Mouse (Mus musculus): ENCODE results near the gene Tsc22d1. TPM values are rescaled to one million over a fixed set of nuclear protein-coding genes. Genes with fewer than 3 reads are reported as not detected.

Tsc22d1 gene
- total RNA-seq (2022), result 100 to 1,000 TPM; 338 to 435 (median 378) TPM

DNA sequence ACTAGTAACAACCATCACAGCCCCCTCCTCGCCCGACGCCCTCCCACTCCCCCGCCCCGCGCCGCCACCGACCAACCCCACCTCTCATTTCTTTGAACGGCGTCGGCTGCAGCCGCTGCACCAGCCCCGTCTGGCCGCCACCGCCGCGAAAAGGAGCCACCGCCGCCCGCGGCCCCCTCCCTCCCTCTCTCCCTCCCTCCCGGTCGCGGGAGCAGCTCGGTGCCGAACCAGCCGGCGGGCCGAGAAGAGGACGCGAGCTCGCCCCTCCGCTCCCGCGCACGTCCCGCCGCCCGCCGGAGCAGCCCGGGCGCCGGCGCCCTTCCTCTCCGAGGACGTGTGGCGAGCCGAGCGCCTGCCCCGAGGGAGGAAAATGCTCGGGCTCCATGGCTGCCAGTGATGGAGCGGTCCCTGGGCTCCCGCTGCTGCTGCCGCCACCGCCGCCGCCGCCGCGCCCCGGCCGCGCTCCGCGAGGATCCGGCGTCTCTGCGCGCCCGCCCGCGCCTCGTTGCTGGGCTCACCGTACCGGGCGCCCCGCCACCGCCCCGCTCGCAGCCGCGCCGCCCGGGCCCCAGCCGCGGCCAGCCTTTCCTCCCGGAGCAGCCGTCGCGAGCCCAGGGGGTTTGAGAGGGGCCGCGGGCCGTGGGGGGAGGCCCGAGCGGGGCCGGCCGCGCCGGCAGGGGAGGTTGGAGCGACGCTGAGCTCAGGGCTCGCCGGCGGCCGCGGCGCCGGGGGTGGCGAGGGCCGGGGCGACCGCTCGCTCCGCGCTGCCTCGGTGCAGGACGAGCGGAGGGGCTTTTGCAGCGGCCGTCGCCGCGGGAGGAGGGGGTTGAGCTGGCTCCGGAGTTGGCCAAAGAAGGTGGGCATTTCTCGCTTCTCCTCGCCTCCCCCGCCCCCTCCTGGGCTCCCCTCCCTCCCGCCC lies at the start of gene Tsc22d1:
Tsc22d1 (plus strand) TSS at position 100 of the 919 bp plus-strand sequence.
- no peak for DNase-seq (ENCODE audit: low spot score)

DNA sequence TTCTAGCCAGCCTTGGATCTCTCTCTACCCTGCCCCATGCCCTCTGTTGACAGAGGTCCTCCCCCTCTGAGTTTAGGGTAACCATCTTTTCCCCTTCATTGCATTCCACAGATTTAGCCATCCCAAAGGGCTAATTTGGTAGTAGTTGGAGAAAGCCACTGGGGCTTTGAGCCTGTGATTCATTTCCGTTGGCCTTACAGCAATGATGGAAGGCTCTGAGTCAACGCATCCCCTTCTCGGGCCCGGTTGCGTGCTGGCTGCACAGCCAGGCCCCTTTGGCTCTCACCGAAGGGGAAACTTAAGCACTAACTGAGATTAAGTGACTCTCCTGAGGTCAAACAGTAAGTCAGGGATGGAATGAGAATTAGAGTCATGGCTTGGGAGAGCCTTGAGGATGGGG lies 41.1 kb upstream of the Tsc22d1 start:
- DNase-seq (ENCODE audit: low spot score), result no peak

DNA sequence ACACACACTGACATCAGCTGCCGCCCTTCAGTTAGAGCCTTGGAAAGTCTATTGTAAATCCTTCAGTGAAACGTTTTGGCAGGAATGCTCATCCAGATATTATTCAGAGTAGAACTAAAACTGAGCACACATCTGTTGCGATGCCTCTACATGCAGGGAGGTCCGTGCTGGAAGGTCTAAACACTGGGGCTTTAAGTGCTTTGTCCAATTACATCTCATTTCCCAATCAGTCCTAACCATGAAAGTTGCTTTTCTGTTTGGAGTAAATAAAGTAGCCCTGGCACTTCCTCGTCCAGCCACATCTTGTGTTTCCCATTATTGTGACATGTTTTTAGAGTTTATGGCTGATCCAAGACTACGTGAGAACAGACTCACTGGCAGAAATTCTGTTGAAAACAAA lies 40.2 kb upstream of the Tsc22d1 start:
- DNase-seq (ENCODE audit: low spot score), result no peak

DNA sequence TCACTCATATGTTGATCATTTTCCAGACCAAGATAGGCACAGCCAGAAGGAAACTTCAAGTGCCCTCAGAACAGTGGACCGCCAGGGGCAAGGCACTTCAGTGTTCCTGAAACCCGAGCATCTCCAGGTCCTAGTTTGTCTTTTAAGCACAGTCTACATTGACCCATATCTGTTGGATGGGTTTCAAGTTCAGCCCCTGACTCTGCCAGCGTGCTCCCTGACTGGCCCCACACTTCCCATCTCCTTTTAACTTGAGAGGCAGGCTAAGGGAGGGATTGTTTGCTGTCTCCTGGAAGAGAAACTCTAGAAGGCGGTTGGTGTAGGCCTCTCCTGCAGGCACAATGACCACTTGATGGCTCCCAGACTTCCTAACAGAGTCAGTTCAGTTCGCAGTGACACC lies 38.2 kb upstream of the Tsc22d1 start:
- no peak for DNase-seq (ENCODE audit: low spot score)

DNA sequence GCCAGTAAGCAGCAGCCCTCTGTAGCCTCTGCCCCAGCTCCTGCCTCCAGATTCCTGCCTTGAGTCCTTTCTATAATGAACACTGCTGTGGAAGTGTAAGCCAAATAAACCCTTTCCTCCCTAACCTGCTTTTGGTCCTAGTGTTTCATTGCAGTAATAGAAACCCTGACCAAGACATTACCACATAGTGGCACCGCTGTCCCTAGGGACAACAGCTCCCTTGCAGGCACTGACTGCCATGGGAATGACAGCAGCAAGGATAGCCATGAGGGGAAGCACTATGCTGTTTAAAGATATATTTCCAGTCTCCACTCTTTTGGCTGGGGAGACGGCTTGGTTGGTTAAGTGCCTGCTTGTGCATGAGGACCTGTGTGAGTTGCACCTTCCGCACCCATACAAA lies 35.4 kb upstream of the Tsc22d1 start:
- no peak for DNase-seq (ENCODE audit: low spot score)

DNA sequence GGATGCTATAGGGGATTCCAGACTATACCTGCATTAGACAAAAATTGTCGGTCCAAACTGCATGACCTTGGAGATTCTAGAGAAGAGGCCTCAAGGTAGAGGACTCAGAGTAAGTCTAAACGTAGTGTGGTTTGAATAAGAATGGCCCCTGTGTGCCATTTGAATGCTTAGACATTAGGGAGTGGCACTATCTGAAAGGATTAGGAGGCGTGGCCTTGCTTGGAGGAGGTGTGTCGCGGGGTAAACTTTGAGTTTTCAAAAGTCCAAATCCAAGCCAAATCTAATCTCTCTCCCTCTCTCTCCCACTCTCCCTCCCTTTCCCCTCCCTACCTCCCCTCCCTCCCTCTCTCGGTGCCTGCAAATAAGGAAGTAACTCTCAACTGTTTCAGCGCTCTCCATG lies 26.7 kb upstream of the Tsc22d1 start:
- DNase-seq (ENCODE audit: low spot score), result no peak

DNA sequence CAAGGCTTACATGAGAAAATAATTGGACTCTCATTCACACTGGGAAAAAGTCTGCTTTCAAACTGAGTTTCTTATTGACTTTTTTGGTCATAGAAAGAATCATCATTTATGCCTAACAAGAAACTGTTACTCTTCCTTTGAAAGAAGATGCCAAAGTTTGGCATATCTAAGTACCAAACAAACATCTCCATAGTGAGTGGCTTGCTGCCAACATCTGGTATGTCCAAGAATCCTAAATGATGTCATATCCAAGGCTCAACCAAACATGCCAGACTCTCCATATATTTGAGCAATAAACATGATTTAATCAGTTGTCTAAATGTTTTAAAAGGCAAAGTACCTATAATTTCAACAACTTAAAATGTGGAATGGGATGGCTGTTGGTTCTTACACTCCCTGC lies 16.5 kb upstream of the Tsc22d1 start:
- no peak for DNase-seq (ENCODE audit: low spot score)

DNA sequence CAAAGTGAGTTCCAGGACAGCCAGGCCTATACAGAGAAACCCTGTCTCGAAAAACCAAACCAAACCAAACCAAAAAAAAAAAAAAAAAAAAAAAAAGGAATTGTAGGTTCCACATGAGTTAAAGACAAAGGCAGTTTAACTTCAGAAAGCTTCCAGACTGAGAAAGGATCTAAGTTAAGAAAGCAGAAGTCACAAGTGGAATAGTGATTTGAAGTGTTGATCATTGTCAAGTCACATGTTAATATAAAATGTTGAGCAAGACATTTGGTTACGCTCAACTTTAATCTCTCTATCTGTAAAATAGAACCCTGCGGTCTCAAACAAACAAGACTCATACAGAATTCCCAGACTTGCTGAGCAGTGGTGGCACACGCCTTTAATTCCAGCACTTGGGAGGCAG lies 12.2 kb upstream of the Tsc22d1 start:
- DNase-seq (ENCODE audit: low spot score), result no peak

DNA sequence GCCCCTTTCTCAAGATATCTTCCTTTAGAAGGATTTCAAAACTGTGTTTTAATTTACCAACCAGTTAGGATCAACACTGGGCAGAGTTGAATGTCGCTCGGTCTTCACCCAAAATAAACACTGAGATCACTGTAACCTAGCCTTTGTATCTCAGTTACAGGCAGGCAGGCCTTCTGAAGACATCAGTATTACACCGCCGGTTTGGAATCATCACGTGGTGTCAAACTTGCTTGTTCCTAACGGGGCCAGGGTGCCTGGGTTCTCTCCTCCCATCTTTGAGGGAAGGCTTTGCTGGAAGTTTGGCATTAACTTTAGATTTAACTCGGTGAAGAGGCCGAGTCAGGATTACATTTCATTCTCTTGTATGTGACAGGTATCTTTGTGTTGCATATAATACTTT lies 5.7 kb upstream of the Tsc22d1 start:
- DNase-seq (ENCODE audit: low spot score), result no peak

DNA sequence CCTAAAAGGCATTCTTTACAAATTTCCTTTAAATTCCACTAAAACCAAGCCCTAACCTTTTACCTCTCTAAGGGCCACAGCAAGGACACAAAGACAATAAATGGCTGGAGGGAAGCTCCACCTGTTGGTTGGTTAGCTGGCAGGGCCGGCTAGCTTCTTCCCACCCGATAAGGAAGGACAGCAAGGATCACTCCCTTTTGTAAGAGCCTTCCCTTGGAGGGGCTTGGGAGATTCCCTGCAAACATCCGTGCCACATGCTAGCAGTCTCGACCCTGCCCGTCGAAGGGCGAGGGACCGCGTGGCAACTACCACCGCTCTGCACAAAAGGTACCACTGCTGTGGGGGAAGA lies 1.0 kb upstream of the Tsc22d1 start:
- DNase-seq (ENCODE audit: low spot score), result peak; percentile 34

DNA sequence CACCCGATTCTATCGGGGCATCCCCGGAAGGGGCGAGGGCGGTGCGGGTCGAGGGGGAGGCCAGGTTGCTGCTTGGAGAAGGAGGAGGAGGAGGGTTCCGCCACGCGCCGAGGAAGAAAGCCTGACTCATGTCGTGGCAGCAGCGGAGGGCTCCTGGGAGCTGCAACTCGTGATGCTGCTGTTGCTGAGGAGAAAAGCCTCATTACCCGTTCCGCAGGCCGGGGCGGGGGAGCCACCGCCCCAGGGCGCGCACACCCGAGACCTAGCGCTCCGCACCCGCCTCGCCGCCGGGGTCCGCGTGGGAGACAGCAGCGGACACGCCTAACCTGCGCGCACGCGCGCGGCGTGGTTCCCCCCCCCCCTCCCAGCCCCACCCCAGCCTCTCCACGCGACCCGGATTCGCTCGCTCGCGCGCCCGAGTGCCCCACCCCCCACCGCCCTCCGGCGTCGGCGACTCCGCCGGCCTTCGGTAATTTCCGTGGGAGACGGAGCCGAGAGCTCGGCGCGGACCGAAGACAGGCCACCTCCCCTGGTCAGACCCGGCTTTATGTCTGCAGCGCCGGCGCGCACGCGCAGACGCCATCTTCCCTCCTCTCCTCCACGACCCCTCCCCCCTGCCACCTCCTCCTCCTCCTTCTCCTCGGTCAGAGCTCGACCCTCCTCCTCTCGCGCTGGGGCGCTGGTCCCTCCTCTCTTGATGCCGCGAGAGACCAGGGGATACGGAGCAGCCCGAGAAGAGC lies 469 bp upstream of the Tsc22d1 start:
- DNase-seq (ENCODE audit: low spot score), result peak; percentile 92

DNA sequence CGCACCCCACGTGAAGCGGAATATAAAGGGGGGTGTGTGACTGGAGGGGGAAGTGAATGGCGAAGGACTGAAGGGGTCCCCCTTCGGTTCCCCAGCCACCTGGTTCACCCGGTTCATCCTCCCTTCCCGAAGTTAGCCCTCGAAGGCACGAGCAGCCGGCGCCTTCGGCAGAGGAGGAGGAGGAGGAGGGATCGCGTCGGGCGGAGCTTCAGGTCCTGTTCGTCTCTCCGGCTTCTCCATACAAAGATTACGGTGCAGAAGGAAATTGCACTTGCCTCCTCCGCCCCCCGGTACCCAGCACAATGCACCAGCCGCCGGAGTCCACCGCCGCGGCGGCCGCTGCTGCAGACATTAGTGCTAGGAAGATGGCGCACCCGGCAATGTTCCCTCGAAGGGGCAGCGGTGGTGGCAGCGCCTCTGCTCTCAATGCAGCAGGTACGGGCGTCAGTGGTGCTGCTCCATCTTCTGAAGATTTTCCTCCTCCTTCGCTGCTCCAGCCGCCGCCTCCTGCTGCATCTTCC lies 1.1 kb downstream of the Tsc22d1 start:
- DNase-seq (ENCODE audit: low spot score), result peak; percentile 35

DNA sequence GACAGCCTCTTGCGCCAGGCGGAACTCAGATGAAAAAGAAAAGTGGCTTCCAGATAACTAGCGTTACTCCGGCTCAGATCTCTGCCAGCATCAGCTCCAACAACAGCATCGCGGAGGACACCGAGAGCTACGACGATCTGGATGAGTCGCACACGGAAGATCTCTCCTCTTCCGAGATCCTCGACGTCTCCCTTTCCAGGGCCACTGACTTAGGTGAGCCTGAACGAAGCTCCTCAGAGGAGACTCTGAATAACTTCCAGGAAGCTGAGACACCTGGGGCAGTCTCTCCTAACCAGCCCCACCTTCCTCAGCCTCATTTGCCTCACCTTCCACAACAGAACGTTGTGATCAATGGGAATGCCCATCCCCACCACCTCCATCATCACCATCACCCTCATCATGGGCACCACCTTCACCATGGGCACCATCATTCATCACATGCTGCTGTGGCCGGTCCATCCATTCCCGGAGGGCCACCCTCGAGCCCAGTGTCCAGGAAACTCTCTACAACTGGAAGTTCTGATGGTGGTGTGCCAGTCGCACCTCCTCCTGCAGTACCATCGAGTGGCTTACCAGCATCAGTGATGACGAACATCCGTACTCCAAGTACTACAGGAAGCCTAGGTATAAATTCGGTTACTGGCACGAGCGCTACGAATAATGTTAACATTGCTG lies 1.7 kb downstream of the Tsc22d1 start:
- no peak for DNase-seq (ENCODE audit: low spot score)

DNA sequence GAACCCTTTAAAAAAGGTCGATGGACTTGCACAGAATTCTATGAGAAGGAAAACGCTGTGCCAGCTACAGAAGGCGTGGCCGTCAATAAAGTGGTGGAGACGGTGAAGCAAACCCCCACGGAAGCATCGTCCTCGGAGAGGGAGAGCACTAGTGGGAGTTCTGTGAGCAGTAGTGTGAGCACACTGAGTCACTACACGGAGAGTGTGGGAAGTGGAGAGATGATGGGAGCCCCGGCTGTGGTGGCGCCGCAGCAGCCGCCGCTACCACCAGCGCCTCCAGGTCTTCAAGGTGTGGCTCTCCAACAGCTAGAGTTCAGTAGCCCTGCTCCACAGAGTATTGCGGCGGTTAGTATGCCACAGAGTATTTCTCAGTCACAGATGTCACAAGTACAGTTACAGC lies 2.6 kb downstream of the Tsc22d1 start:
- DNase-seq (ENCODE audit: low spot score), result no peak

DNA sequence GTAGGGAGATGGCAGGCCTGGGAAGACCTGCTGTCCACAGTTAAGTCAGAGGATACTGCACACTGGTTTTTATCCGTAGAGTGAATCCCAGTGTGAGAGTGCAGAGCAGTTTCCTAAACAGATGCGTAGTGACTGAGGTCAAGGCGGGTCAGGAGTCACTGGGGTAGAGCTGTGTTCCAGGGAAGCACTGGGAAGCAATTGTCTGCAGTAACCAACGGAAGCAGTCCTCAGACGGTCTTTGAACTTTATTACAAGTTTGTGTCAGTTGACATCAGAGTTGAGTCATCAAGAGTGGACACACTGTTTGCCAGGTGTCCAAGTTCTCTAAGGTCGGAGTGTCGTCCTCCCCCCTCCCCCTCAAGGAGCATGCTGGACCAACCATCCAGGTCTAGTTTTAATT lies 6.0 kb downstream of the Tsc22d1 start:
- DNase-seq (ENCODE audit: low spot score), result peak; percentile 12

DNA sequence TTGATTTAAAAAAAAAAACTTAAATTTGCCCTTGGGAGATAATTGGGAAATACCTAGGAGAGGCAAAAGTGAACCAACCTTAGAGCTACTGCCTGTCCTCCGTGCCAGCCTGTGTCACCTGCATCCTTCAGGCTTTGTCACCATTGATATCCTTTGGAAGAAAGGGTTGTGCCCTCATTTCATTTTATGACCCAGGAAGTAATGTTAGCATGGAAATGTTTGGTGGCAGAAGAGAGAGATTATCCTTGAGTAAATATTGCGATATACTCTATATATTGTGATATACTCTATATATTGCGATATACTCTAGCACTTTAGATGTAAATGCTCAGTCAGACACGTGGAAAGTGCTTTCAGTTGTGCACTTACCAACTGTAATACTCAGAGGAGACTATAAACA lies 6.4 kb downstream of the Tsc22d1 start:
- DNase-seq (ENCODE audit: low spot score), result no peak

DNA sequence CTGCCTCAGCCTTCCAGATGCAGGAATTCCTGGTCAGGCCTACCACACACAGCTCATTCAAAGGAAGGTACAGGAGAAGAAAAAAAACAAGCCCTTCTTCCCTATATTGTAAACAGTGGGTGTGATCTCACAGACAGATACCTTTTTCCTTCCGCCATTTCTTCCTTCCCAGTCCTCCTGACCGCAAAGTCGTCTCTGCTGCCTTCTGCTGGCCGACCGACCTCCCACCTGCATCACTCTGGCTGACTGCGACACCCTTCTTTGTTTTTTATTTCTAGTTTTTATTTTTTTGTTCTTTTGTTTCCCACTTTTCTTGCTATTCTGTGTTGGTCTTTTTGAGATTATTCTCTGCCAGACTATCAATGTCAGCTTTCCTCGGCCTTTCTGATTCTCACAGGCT lies 10.7 kb downstream of the Tsc22d1 start:
- DNase-seq (ENCODE audit: low spot score), result no peak

DNA sequence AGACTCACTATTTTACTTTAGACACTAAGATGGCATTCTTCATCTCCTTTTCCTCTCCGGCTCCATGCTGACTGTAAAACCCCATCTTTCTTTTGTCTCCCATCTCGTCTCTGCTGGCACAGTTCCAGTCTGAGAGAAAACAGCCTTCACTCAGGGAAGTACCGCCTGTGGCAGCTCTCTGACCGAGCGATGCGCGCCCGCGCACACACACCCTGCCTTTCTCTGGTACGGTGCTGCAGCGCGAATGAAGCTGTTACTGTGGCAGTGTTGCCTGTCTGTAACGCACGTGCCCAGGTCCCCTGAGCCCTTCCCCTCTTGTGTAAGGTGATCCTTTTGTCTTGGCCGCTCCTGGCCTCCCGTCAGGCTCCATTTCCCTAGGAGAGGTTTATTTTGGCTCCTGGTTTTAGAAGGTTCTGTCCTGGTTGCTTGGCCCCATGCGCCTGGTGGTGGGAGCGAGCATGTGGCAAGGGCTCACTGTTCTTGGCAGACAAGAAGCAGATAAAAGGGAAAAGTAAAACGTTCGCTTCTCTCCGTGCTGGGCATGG lies 11.3 kb downstream of the Tsc22d1 start:
- no peak for DNase-seq (ENCODE audit: low spot score)

DNA sequence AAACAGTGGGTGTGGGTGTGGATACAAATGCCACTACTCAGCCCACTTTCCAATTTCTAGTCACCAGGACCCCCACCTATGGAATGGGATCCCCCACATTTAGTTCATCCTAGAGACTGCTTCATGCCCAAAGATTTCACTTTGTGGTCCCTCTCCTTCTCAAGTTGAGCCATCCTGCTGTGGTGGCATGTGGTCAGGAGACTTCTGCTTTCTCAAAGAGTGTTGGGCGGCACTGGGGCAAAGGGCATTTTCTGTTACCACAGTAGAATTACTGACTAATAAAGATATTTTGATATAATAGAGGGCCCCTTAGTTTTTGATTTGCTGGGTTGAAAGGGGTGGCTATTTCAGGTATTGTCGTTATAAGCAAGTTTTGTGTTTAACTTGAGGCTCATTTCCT lies 14.1 kb downstream of the Tsc22d1 start:
- no peak for DNase-seq (ENCODE audit: low spot score)

DNA sequence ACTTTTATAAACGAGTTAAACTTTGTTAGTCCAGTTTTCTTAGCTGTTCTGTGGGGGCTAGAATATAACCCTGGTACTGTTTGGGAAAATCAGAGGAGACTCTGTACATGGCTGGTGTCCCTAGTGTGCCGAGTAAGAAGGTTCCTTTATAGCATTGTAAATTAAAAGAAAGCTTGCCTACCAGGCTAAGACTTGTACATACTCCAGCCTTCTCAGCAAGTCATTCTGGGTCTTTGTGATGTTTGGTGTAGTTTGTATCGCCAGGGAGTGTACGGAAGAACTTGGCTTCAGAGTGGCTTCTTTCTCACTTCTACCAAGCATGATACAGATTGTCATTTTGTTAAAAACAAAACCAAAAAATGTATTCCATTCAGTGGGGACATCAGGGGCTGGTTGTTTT lies 17.2 kb downstream of the Tsc22d1 start:
- no peak for DNase-seq (ENCODE audit: low spot score)

DNA sequence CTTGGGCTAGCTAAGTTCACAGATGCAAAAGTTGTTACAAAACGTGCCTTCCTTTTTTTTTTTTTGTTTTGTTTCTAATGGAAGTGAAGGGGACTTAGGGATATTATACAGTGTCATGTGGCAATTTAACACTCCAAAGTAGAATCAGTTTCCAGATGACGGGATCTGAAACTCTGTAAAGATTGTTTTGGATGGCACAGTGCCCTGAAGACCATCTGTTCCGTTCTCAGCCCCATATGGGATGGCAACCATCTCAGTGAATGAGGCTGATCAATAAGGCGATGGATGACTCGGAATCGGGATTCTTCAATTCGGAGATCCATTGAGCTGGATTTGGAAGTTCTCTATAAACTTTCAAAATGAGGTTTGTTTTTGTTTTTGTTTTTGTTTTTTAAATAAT lies 17.6 kb downstream of the Tsc22d1 start:
- no peak for DNase-seq (ENCODE audit: low spot score)

DNA sequence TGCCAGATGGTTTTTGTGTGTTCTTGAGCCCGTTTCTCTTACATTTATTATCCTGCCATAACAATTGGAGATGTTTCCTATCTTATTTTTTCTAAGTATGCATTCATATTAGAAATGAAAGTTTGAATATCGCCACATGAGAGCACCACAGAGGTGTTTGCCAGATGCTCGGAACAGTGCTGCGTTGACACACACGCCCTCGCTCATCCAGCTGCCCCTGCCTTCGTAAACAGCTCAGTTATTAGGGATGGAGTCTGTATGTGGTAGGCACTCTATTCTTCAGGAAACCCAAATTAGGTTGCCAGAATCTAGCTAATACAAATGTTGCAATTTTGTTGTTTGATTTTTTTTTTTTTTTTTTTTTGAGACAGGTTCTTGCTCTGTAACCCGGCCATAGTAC lies 18.1 kb downstream of the Tsc22d1 start:
- no peak for DNase-seq (ENCODE audit: low spot score)
